Mouse (Mus musculus) brain, adult 2 months (tissue): ENCODE results near the gene Aoc1.
A peak's percentile ranks its signal among the peaks of the same experiment; 100 is the strongest.
"Not testable (repeated sequence)": the region's sequence is repeated elsewhere in the genome, so short reads cannot be mapped to it uniquely, and the experiment has no call there.

Experiments
- DNase-seq: peaks from one replicate; pipeline ENCODE4 v3.0.0; 2011; ENCODE audit warnings: low read depth, low spot score

Aoc1 gene

GRCm38 (mm10) chr6:48861616-48862280 is 10.9 kb upstream of the Aoc1 start:
- no peak for DNase-seq

DNA sequence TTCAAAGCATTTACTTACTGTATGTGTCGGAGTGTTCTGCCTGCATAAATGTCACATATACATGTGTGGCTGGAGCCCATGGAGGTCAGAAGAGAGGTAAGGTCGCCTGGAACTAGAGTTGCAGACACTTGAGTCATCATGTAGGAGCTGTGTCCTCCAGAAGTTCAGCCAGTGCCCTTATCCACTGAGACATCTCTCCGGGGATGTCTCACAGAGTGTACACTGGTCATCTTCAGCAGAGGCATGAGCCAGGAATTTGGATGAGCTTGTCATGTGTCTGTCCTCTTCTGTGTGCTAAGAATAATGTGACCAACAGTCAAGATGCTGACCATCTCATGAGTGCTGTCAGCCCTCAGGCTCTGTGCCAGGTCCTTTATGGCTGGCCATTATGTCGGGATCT is 9.9 kb upstream of the Aoc1 start:
- no peak for DNase-seq

- DNase-seq: no peak
These were observed 9.2 kb upstream of the Aoc1 start for GRCm38 (mm10) chr6:48863488-48863887.

GRCm38 (mm10) chr6:48864181-48864580 is 8.5 kb upstream of the Aoc1 start:
- no peak for DNase-seq

GRCm38 (mm10) chr6:48864723-48865122 is 8.0 kb upstream of the Aoc1 start:
- DNase-seq: no peak

DNA sequence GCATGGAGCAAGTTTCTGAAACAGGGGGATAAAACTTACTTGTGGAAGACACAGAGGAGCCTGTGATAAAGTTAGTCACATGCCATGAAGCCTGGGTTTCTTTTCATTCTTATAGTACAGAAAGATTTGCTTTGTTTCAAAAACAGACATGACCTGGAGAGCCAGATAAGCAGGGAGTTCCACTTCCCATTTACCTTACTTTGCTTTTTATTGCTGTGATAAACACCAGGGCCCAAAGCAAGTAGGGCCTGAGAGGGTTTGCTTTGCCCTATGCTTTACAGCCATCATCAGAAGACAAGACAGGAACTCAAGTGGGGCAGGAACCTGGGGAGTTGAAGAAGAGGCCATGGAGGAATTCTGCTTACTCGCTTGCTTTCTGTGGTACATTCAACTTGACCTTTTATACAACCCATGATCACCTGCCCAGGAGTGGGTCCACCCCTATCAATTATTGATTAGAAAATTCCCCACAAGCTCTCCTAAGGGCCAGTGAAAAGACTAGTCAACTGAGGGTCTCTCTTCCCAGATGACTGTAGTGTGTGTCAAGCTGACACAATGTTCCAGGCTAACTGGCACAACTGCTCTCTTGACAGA is 7.4 kb upstream of the Aoc1 start:
- no peak for DNase-seq

DNA sequence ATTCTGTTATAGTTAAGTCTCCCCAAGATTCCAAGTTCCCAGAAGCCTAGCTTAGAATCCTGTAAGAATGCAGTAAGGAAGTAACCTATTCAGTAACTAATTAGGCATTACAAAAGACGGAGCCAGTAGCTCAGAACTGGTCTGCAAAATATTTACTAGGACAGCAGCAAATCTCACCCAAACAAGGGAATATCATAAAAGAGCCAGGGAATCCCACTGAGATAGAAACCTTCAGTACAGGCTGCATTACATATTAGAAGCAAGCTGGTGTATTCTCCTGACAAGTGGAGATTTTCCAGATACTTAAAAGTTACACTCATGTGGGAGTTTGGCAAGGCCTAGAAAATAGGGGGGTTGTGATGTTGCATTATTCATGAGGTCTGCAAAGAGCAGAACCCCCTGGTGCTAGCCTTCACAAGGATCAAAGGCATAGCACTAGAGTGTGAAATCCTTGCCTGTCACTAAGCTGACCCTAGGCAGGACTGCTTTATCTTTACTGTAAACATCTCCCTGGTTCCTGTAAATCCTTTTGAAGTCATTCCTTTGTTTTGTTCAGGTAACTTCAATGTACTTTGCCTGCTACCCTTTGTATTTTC is 6.2 kb upstream of the Aoc1 start:
- not testable (repeated sequence) for DNase-seq

DNA sequence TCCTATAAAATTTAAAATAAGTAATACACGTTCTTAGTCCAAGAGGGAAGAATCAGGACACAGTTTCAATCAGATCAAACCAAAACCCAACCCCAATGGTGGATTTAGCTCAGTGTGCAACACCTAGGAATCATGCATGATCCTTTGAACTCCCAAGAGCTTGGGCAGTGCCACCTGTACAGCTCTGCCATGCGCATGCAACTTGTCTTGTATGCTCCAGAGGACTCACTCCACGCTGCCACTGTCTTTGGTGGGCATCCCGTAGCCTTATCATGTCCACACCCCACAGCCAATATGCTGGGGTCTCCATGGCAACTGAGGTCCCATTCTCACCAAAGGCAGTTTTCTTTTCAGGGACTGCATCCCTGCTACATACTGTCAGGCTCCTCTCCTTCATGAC is 5.5 kb upstream of the Aoc1 start:
- no peak for DNase-seq

GRCm38 (mm10) chr6:48869774-48870173 is 2.9 kb upstream of the Aoc1 start:
- DNase-seq: peak; percentile 68

DNA sequence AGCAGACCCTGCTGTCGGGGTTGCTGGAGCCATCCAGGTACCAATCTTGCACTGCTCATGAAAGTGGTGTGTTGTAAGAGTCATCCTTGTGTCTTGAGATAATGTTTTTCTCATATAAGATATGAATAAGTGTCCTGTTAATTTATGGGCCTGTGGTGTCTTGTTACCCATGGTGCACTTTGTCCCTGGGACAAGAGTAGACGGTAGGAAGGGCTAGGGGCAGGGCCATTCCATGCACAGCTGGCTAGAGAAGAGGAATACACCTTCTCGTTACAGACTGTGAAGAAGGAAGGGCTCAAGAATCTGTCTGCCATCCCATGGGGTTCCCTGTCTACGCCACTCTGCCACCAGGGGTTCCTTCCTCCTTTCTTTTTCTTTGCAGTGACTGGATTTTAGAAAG is 1.9 kb downstream of the Aoc1 start:
- DNase-seq: no peak

DNA sequence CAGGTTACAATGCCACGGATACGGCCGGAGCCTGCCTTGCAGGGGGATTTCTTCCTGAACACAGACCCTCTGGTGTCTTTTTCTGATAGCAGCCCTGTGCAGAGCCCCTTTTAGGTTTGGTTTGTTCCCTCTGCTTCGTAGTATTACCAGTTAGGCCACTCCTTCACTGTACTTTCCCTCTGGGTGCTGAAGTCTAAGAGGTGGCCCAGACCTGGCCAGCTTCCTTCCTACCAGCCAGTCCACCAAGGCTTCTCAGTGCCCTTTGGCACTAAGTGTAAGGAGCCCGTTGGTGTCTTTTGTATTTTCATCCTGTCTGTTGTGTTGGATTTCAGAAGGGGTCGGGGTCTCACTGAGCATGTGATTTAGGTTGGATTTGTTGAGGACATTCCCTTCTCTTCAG is 2.8 kb downstream of the Aoc1 start:
- DNase-seq: no peak

- peak; percentile 83 for DNase-seq
These were observed 3.9 kb downstream of the Aoc1 start for GRCm38 (mm10) chr6:48876510-48877135.

GRCm38 (mm10) chr6:48894203-48894602 is 21.5 kb downstream of the Aoc1 start:
- no peak for DNase-seq

GRCm38 (mm10) chr6:48894938-48895818 is 22.5 kb downstream of the Aoc1 start:
- no peak for DNase-seq

DNA sequence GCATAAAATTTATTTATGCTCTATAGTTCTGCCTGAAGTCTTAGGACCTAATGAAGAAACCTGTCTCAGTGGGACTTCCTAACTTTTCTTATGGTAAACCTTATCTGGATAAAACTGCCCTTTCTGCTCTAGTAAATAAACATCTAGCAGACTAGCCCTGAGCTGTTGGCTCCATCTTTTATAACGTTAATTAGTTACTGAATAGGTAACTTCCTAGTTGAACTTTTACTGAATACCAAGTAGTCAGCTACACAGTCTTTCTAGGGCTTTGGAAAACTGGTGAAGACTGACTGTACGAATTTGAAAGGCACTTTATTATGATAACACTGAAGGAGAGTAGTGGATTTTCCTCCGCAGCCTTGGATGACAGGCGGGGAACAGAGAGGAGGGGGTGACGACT is 23.2 kb downstream of the Aoc1 start:
- DNase-seq: no peak

GRCm38 (mm10) chr6:48896956-48897355 is 24.3 kb downstream of the Aoc1 start:
- DNase-seq: no peak

DNA sequence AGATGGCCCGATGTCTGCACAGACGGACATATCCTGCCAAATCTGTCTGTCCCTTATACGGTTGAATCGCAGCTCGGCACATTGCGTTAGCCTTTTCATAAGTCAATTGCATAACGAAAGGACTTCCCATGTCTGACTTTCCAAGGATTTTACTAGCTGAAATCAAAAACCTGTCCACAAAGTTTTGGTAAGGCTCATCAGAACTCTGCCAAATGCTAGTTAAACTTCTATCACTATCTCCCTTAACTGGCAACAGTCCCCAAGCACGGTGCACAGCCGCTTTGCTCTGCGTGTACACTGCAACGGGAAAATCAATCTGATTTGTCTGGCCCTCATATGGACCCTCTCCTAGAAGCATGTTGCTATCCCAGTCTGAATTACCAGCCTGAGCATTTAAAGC is 28.6 kb downstream of the Aoc1 start:
- DNase-seq: not testable (repeated sequence)

GRCm38 (mm10) chr6:48902511-48903406 is 30.1 kb downstream of the Aoc1 start:
- no peak for DNase-seq

GRCm38 (mm10) chr6:48903437-48903836 is 30.7 kb downstream of the Aoc1 start:
- DNase-seq: no peak

DNA sequence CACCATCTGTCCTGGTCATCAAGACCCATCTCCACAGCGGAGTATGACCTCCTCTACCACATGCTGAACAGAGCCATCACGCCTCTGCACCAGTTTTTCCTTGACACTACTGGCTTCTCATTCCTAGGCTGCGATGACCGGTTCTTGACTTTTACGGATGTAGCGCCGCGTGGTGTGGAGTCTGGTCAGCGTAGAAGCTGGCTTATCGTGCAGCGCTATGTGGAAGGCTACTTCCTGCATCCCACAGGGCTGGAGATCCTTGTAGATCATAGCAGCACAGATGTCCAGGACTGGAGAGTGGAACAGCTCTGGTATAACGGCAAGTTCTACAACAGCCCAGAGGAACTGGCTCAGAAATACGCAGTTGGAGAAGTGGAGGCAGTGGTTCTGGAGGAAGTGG is 32.9 kb downstream of the Aoc1 start:
- DNase-seq: no peak

DNA sequence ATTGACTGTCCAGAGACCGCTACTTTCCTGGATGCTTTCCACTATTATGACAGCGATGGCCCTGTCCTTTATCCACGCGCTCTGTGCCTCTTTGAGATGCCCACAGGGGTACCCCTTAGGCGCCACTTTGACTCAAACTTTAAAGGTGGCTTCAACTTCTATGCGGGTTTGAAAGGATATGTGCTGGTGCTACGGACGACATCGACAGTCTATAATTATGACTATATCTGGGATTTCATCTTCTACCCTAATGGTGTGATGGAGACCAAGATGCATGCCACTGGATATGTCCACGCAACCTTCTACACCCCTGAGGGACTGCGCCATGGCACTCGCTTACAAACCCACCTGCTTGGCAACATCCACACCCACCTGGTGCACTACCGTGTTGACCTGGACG is 33.7 kb downstream of the Aoc1 start:
- DNase-seq: no peak
